Mouse (Mus musculus) gonadal fat pad, adult 2 months (tissue): ENCODE measurements around the gene Ccdc34. TPM values are rescaled to one million over a fixed set of nuclear protein-coding genes. Genes with fewer than 3 reads are reported as not detected.

Experiments used
- DNase-seq: peaks from one replicate; pipeline ENCODE4 v3.0.0-alpha.2; 2012; ENCODE audit warnings: low read depth
- polyA plus RNA-seq: library from polyadenylated mRNA; depleted of rRNA; stranded (reverse); fragments of >200 nt; gene quantifications from 2 replicates; pipeline ENCODE4 v1.2.3, GENCODE M21; 2012; rRNA removed

Ccdc34 gene
- polyA plus RNA-seq, 1 experiment: 4.8 TPM

GRCm38 (mm10) chr2:110214278-110214677 lies 196.7 kb downstream of the Ccdc34 start:
- DNase-seq: peak; percentile 91

- no peak for DNase-seq
Observed at GRCm38 (mm10) chr2:110214991-110215684, 197.5 kb downstream of the Ccdc34 start.

- no peak for DNase-seq
Observed at GRCm38 (mm10) chr2:110215685-110216058, 198.1 kb downstream of the Ccdc34 start.

GRCm38 (mm10) chr2:110220492-110220891 lies 202.9 kb downstream of the Ccdc34 start:
- no peak for DNase-seq

- DNase-seq: no peak
Observed at GRCm38 (mm10) chr2:110222793-110223192, 205.2 kb downstream of the Ccdc34 start.

Other genes starting within 250 kb of the Ccdc34 start
- 8.8 and 11.9 TPM in 2 replicates for gene Lin7c, start 127.0 kb upstream of the Ccdc34 start, polyA plus RNA-seq
- gene Lgr4, start 100.2 kb upstream of the Ccdc34 start, polyA plus RNA-seq: 31.5 and 46.4 TPM in 2 replicates